Mouse (Mus musculus): Measurements from ENCODE around the gene Orm3.

The Orm3 gene

DNA sequence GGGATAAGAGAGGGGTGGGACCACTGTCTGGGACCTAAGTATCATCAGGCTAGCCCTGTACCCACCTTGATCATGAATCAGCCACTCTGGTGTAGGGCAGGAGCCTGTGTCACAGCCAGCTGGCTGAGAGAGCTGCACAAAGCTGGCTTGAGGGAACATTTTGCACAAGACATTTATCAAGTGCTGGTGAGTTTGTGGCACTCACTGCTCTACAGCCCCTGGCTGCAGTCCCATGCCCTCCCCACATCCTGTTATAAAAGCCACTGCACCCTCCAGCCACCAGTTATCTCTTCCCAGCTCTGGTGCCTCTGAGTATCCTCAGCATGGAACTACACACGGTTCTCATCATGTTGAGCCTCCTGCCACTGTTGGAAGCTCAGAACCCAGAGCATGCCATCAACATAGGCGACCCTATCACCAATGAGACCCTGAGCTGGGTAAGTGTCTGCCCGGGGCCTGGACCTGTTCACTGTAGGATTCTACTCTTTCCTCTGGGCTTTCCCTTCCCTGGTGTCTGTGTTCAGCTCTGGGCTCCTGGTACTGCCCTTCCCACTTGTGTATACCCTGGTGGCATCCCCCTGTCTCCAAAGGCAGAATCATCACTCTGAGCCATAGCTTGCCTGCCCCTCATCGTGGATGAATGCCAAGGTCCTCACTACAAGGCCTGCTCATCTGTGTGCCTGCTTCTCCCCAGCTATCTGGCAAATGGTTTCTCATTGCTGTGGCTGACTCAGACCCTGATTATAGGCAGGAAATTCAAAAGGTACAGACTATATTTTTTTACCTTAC, at the start of gene Orm3:
TSS of gene Orm3 (plus strand) at position 286 of the 789 bp plus-strand sequence.
- no peak for DNase-seq (ENCODE audit: low spot score)

DNA sequence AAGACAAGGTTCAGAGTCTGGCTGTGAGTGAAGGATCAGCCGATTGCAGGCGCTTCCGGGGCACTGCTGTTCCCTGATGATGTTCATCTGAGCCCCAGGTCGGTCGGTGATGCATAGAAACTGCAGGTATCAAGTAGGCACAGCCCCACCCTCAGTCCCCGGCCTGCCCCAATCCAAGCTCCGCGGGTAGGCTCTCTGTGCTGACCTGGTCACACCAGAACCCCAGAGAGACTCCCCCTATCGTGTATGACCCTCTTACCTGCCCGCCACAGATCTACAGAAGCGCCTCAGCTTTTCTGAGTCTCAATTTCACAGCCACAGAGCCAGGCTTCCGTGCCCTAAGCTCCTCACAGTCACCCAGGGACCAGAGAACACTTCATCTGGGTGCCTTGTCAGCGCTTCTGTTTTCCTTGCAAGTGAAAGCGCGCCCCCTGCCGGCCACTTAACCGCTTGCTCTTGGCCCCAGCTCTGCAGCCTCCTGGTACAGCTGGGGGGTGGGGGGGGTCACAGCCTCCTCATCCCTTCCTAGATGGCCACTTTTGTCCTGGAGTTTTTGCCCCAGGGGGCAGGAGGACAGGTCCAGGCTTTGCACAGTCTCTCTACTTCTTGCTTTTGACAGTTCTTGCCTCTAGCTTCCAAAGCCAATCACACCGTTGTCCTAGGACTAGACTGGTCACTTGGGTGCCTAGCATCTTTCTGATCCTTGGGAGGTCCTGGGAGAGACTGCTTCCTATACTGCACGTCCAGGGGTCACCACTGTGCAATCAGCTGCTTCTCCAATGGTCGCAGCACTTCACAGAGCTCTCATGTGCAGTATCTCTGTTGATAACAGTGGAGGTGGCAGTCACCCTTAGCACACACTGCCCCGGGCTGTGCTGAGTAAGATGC, 48.5 kb upstream of the Orm3 start:
- peak; percentile 90 for DNase-seq (ENCODE audit: low spot score)

DNA sequence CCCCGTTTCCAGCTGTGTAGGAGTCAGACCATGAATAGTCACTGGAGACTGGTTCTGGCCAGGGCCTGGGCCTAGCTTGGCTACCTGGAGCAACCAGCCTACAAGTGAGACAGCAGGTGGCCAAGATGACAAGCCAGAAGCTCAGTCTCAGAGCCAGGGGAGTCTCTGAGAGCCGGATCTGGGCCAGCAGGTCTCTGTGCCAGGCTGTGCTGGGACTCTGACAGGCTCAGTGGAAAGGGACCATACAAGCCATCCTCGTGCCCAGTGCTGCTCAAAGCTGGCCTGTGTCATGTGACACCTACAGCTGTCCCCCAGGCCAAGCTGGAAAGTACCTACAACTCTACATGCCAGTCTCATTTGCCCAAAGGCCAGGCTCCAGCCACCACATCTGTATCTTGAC, 47.6 kb upstream of the Orm3 start:
- no peak for DNase-seq (ENCODE audit: low spot score)

DNA sequence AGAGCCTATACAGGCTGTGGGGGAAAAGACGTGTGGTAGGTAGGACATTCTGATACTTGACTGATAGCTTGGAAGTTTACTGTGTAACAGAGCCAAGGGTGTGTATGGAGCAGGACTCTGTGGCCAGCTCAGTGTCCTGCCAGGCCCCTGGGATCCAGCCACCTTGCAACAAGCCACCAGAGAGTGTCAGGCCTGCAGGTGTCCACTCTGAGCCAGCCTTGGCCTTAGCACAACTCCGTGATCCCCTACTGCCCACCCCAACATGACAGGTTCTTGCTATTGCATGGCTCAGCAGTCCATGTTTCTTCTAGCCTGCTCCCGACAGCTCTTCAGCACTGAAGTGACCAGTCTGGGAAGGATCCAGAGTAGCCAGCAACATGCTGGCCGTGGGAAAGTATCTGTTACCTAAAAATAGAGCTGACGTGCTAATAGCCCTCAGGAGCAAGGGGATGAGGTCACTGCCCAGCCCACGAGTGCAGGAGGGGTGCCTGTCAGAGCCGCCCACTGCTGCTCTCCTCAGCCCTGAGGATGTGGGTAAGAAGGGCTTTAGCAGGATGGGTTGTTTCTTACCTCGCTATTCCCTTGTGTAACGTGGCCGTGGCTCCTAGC, 45.6 kb upstream of the Orm3 start:
- DNase-seq (ENCODE audit: low spot score), result no peak

DNA sequence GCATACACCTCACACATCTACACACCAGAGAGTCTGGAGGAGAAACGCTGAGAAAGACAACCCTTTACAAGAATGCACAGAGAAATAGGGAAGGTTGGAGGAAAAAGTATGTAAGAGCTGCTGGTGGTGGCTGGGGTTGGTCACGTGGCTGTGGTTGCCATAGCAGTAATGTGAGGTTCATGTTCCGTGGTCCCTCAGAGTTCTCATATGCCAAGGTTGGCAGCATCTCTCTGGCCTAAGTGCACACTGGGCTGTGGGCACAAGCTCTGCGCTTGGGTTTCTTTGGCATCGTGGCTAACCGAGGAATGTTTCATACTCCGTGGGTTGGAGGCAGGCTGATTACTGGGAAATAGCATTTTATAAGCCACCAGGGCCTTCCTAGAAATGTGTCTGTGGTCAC, 44.5 kb upstream of the Orm3 start:
- DNase-seq (ENCODE audit: low spot score), result no peak

DNA sequence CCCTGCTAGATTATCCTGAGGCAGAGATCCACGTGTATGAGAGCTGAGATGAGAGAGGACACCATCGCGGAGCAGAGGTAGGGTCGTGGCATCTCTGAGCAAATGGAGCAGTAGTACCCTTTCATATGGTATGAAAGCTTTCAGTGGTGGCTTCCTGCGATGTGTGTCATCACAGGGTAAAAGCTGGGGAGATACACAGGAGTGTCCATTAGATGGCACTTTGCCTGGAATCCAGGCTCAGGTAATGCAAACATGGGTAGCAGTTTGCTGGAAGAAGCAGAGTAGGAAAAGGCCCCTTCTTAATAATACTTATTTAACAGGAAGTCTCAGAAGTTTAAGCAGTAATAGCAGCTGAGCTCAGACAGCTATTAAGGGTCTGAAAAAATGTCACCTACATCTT, 41.9 kb upstream of the Orm3 start:
- DNase-seq (ENCODE audit: low spot score), result no peak

DNA sequence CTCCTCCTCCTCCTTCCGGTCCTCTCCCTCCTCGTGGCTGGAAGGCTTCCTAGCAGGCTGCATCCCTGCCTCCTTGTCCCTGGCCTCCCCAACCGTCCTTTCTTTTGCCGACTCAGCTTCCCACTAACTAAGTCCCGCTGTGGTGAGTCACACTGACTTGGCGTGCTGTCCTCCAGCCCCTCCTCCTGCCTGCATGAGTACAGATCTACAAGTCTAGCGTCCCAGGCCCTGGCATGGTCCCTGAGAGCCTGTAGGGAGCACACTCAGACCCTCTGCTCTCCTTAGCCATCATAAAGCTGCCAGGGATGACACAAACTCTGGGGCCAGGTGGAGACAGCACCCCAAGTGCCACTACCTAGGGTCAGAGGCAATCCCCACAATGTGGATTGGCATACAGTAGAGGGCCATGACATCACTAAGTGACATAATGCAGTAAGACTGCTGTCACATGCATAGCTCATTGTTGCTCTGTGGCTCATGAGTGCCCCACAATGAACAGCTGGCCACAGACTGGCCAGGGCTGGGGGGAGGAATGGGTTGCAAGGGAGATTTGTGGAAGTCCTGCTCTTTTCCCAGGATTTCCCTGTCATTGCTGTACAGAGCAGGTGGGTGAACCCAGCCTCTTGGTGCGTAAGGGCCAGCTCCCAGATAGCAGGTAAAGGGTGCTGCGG, 39.8 kb upstream of the Orm3 start:
- no peak for DNase-seq (ENCODE audit: low spot score)

DNA sequence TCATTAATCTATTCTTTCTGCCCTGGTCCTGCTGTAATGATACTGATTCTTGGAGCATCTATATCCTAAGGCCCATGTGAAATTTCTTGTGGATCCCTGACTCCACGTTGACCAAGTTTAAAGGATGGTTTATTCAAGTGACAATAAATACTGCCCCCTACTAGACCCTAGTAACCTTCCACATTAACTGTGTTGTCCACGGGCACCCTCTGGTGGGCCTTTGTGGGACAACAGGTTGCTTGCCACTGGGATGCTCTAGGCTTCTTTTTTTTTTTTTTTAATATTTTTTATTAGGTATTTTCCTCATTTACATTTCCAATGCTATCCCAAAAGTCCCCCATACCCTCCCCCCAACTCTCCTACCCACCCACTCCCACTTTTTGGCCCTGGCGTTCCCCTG, 36.4 kb upstream of the Orm3 start:
- DNase-seq (ENCODE audit: low spot score), result peak; percentile 74

DNA sequence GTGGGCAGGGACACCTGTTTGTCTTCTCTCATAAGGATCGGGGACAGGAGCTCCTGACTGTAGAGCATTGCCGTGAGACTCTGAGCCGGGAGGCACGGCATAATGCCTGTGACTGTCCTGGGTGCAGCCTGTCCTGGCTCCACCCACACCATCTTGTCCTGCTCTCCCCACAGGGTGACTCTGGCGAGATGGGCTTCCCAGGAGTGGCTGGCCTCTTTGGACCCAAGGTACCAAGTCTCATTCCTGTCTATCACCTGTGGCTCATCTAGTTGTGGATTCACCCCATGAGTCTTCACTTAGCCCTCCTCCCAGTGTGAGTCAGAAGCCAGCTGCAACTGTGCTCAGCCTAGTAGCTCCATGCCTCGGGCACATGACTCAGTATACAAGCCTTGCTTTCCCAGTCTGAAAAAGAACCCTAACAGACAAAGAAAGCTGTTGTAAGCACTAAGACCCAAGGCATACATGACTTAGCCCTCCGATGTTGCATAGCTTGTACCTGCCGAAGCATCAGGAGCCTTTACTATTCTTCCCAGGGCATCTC, 32.6 kb upstream of the Orm3 start:
- no peak for DNase-seq (ENCODE audit: low spot score)

DNA sequence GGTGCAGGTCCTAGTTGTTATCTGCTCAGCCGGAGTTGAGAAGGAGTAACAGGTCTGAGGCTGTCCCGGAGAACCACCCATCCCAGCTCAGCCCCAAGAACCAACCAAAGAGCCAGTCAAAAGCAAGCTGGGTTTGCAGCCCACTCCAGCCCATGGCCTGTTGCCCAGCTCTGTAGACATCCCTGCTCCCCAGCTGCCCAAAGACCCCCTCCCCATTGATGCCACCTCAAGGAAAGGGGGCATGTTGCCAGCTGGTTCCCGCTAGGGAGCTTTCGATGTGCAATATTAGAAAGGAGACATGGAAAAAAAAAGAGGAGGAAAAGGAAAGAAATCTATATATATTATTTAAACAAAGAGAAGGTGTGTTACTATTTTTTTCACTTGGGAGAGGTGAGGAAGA, 22.6 kb upstream of the Orm3 start:
- no peak for DNase-seq (ENCODE audit: low spot score)

DNA sequence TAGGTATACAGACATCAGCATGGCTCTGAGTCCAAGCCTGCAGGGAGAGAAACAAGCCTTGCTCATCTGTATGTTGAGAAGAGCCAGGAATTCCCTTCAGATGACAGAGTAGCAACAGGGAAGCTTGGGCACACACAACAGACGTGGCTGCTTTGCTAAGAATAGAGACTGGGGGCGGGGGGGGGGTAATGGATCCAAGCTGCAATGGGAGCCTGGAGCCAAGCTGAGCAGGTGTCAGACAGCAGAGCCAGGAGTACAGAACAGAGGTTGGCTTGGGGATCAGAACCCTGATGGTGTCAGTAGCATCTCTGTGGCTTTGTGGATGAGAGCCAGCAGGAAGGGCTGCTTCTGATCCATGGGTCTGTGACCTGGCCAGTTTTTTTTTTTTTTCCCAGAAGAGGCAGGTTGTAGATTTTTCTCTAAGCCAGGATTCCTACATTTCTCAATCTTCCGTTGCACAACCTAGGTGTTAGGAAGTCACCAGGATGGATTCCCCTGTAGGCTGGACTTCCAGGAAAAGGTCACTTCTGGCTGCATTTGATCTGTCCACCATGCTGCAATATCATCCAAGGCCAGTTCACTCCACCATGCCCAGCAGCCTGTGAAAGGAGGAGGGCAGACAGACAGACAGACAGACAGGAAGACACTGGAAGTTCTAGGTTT, 17.4 kb upstream of the Orm3 start:
- no peak for DNase-seq (ENCODE audit: low spot score)

DNA sequence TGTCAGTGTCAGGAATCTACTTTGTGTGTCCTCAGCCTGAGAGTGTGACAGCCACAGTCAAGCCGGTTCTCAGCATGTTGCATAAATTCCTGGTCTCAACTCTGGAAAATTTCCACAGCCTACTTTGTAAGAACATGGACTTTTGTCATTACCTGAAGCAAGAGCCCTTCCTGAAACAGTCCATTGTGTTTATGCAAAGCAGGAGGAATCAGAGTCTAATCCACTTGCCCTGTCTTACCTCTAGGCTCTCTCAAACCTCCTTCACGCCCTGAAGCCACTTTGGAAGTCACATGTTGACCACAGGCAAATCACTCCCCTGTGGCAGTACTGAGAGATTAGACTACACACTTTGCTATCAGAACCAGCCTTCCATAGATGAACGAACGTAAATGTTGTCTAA, 13.5 kb upstream of the Orm3 start:
- DNase-seq (ENCODE audit: low spot score), result no peak

DNA sequence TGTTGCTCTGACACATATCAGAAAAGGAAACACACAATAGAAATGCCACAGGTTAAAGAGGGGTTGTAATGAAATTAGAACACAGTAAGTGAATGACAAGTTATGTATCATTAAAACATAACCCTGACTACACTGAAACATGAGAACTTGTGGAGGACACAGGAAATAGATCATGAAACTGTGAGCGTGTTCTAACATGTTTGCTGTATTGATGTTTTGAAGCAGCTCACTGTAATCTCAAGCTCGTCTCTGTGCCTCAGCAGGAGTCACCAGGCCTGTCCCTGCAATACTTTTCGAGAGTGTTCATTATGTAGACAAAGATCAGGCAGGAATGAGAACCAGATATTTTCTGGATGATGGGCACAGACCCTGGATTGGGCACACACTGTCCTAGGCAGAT, 12.4 kb upstream of the Orm3 start:
- DNase-seq (ENCODE audit: low spot score), result no peak

DNA sequence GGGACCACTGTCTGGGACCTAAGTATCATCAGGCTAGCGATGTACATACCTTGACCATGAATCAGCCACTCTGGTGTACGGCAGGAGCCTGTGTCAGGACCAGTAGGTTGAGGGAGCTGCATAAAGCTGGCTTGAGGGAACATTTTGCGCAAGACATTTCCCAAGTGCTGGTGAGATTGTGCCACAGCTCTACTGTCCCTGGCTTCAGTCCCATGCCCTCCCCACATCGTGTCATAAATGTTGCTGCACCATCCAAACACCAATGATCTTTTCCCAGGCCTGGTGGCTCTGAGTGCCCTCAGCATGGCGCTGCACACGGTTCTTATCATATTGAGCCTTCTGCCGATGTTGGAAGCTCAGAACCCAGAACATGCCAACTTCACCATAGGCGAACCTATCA, 11.7 kb upstream of the Orm3 start, which contains the start of gene Orm1:
TSS of gene Orm1 (plus strand) at position 266 of the 400 bp plus-strand sequence.
- DNase-seq (ENCODE audit: low spot score), result no peak

DNA sequence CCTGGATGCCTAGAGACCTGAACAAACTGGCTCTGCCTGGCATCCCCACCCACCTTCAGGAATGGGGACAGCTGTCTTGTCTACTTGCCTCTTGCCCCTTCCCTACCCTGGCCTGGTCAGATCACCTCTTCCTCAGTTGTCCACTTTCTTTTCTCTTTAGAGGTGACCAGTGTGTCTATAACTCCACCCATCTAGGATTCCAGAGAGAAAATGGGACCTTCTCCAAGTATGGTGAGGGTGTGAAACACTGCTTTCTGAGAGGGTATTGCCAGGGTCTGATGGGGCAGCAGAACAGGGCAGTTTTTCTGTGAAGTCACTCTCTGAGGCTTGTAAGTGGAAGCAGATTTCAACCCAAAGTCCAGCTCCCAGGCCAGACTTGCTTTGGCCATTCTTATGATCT, 10.7 kb upstream of the Orm3 start:
- no peak for DNase-seq (ENCODE audit: low spot score)

DNA sequence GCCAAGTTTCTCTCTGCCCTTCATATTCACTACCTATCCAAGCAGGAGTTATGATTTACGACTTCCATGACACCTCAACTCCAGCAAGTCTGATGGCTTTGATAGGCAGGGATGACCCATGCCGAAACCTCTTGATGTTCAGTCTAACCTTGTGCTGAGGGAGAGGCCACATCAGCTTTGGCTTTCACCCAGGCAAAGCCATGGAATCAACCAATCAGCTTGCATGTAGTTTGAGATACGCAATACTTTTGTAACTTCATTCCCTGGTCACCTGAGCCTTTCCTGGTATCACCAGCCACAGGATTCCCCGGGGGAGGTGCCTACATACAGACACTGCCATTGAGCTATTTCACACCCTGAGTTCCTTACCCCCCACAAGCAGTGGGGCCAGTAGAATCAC, 9.3 kb upstream of the Orm3 start:
- no peak for DNase-seq (ENCODE audit: low spot score)

DNA sequence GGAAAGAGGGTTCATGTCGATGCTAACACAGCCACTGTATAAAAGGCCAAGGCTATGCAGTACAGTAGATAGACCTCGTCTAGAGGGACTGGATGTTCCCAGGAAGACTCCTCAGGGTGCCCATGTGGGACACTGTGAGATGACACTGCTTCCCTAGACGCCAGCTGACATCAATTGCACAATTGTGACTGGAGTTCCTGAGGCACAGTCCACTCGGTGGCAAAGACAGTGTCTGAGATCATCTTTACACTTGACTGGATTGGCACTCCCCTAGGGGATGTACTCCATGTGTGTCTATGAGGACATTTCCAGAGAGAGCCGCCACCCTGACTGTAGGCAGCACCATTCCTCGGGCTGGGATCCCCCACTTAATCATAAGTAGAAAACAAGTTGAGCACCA, 7.4 kb upstream of the Orm3 start:
- no peak for DNase-seq (ENCODE audit: low spot score)

DNA sequence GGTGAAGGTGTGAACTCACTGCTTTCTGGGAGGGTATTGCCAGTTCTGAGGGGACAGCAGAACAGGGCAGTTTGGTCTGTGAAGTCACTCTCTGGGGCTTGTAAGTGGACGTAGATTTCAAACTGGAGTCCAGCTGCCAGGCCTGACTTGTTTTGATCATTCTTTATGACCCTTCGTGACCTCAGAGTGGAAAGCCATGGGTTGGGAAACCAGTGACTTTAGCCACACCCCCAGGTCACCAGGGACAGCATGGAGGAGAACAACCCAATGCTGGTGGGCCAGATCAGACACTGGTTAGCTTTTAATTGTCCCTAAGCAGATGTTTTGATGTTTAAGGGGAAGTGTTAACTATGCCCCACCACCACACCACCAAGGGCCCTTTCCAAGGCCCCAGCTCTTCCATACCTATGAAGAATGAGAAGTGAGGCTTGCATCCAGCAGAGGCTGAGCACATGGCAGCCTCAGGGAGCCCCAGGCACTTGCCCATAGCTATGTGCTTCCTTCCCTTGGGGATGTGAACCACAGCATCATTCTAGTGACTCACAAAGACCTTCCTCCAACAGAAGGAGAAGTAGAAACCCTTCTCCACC, 1.1 kb downstream of the Orm3 start:
- no peak for DNase-seq (ENCODE audit: low spot score)

DNA sequence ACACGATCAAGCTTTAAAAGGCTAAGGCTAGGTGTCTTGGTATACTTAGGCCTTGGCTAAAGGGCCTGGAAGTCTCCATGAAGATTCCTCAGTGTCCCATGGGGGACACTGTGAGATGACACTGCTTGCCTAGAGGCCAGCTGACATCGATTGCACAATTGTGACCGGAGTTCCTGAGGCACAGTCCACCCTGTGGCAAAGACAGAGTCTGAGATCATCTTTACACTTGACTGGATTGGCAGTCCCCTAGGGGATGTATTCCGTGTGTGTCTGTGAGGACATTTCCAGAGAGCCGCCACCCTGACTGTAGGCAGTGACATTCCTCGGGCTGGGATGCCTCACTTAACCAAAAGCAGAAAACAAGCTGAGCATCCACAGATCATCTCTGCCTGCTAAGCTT, 3.9 kb downstream of the Orm3 start:
- no peak for DNase-seq (ENCODE audit: low spot score)

DNA sequence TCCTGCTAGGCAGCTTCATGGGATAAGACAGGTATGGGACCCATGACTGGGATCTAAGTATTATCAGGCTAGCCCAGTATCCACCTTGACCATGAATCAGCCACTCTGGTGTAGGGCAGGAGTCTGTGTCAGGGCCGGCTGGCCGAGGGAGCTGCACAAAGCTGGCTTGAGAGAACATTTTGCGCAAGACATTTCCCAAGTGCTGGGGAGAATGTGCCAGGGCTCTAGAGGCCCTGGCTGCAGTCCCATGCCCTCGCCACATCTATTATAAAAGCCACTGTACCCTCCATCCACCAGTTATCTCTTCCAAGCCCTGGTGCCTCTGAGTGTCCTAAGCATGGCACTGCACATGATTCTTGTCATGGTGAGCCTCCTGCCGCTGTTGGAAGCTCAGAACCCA, 6.2 kb downstream of the Orm3 start, which contains the start of gene Orm2:
TSS of gene Orm2 (plus strand) at position 300 of the 400 bp plus-strand sequence.
- no peak for DNase-seq (ENCODE audit: low spot score)

DNA sequence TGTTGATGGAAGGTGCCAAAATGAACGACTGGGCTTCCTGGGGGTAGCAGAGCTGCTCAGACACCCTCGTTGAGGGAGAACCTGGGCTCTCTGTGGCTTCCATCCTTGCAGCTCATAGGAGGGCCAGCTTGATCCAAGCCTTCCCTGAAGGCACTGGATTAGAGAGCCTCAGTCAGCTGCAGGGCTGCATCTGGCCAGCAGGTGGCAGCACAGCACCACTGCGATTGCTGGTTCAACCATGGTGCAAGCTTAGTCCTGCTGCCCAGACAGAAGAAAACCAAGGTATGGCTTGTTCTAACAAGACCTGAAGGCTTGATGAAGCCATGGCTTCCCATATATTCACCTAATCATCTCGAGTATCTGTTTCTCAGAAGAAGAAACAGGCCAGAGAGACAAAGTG, 12.6 kb downstream of the Orm3 start:
- peak; percentile 87 for DNase-seq (ENCODE audit: low spot score)
